Mouse (Mus musculus) right cerebral cortex, adult 18-20 months (tissue): ENCODE measurements at regions not wholly inside any gene's neighbourhood (a gene's known extent, or its start where the extent isn't known, plus 50 kb on each side); places are given as distances from the start of the nearest gene placed in this dataset.

Source experiments
- DNase-seq: peaks from one replicate; pipeline ENCODE4 v3.0.0; 2022; ENCODE audit warnings: mixed read lengths

DNA sequence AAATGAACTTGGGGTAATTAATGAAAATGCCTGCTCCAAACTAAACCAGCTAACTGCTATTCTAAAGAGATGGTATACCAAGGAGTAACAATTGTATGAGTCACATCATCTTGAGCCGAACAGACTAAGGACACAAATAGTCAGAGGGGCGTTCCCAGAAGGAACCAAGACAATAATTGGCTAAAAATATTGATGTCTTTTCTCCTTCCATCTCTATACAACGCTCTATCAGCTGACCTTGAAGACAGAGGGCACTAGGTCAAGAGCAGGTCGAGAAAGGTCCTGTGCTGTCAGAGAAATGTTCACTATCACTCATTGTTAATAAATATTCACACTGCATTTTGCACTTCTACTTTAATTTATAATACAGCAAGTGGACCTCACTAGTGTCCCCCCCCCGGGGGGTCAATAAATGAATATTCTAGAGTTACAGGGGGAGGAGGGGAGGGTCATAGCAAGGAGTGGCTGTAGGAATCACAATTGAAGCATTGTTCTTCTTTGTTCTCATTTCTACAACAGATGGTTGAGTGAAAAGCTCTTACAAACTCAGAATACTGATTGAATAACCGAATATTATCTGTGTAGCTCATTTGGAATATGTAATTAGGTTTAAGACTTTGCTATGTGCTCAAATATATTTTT, 851.5 kb downstream of the D3Ertd751e start:
- no peak for DNase-seq

DNA sequence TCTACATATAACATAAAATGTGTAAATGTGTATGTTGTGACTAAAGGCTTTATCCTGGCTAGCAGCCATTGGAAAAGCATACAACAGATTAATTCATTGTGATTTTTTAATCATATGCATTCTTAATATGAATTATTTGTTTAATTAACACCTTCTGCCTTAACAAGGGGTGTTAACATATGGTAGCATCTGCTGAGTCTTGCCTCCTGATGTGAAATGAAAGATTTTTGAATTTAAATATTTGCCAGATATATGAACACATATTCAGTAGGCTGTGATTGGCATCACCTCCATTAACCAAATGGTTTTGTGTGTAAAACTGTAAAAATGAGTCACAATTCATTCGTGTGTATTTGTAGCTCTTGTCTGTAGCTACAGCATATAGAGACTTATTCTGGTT, 854.3 kb downstream of the D3Ertd751e start:
- DNase-seq, result no peak
